Mouse (Mus musculus) embryonic fibroblast, embryonic 13.5 days (primary cell): ENCODE data around the gene Tmem245.

ENCODE experiments used
- CTCF ChIP-seq: IDR thresholded peaks from 2 replicates; pipeline ENCODE4 v1.5.1; 2011; ENCODE audit warnings: mild to moderate bottlenecking, control low read depth, low read length, moderate library complexity, borderline replicate concordance; ENCODE audit not compliant: insufficient read depth
- POLR2A ChIP-seq: IDR thresholded peaks from 2 replicates; pipeline ENCODE4 v1.6.1; 2011; ENCODE audit warnings: low read depth, mild to moderate bottlenecking, control low read depth, low read length, moderate library complexity

DNA sequence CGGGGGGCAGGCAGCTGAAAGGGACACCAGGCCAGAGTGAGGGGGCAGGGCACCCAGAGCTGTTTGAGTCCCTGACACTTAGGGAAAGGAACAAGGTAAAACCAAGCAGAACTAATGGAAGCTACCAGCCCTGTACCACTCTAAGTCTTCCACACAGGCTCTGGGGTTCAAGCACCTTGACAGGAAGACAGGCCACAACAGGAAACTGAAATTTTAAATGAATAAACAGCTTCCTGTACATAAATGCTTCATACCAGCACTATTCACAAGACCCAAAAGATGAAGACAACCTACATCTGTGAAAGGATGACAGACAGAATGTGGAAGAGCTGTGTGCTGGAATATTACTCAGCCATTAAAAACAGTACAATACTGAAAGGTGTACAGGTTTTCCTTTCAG is 11.9 kb downstream of the Tmem245 start:
- no peak for TF ChIP-seq CTCF
- no peak for TF ChIP-seq POLR2A
